Mouse (Mus musculus) inflammation-experienced regulatory T-cells (primary cell): Measurements from ENCODE around the gene Scgb2b7. TPM values are rescaled to one million over a fixed set of nuclear protein-coding genes. Genes with fewer than 3 reads are reported as not detected.

Experiments used
- polyA plus RNA-seq, 2 experiments: library from polyadenylated mRNA; unstranded; fragments of 100-300 nt; shearing (Covaris generic); gene quantifications; one replicate each; pipeline ENCODE4 v1.2.1; 2017

The Scgb2b7 gene
- not detected for polyA plus RNA-seq

GRCm38 (mm10) chr7:31705657-31706056, at the start of gene Scgb2b7:
Gene Scgb2b7 (minus strand): TSS chr7:31705757.

GRCm38 (mm10) chr7:31712365-31712764, 6.8 kb upstream of the Scgb2b7 start, which contains the start of gene Scgb1b7:
Gene Scgb1b7 (plus strand): TSS chr7:31712665.

Other genes starting within 250 kb of the Scgb2b7 start
- gene Scgb1b7, start 6.9 kb upstream of the Scgb2b7 start, polyA plus RNA-seq, result not detected